Mouse (Mus musculus) brain, embryonic 18.5 days (tissue): Measurements from ENCODE around the gene Clstn3.
"Not testable (repeated sequence)": the region's sequence is repeated elsewhere in the genome, so short reads cannot be mapped to it uniquely, and the experiment has no call there.

Source experiments
- DNase-seq: peaks from one replicate; pipeline ENCODE4 v3.0.0-alpha.2; 2012; ENCODE audit warnings: low read depth, low spot score

Gene Clstn3

DNA sequence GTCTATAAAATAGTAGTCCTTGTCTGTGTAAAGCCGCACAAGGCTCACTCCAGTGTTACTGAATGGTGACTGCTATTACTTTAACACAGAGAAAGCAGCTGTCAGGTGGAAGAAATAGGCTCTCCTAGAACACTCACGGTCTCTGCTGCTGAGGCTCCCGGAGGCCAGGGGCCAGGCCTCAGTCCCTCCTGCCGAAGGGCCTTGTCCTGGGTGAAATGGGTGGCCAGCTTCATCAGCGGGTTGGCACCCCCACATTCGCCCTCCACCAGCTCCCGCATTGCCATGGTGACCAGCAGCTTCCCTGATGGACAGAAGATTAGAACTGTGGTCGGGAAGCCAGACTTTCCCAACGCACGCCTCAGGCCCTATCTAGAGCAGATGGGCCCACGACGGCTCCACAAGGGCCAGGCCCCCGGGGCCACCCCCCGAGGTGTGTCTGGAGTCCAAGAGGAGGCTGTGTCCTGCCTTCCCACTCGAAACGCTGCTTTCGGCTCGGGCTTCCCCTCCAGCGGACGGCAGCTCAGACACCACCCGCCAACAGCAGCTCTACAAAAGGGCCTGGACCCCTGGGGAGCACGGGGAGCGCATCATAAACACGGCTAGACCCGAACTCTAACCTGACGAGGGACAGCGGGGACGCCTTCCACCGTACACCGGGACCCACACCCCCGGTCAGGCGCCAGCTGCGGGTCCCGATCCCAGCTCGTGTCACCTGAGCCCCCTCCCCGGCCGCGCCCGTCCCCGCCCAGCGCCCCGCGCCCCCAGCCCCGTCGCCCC, 50.3 kb downstream of the Clstn3 start:
- no peak for DNase-seq

DNA sequence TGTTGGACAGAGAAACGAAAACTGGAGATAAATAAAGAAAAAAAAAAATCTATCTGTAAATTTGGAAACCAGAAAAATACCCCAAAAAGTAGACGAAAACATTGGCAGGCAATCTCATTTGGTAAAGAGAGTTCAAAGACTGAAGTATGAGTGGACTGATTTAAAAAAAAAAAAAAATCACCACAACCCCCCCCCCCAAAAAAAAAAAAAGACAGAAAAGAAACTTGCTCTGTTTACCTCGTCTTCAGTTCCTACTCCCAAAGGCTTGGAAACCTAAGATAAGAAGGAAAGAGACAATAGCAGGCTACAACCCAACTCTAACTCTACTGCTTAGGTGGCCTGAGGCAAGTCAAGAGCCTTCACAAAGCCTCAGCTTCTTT, 50.8 kb downstream of the Clstn3 start:
- no peak for DNase-seq

DNA sequence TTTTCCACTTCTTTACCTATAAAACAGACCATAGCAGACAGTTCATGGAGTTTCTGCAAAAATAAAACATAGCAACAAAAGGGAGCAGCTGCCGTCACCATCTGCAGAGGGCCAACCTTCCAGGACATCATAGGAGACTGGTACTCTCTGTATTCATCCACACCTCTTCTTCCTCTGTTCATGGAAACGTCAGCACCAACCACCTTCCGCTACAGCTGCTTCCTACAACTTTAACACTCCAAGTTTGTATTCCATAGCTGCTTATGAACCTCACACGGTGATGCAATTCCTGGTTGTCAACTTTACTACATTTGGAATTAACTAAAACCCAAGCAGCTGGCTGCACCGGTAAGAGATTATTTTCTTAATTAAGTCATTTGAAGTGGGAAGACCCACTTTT, 56.2 kb downstream of the Clstn3 start:
- DNase-seq: no peak

DNA sequence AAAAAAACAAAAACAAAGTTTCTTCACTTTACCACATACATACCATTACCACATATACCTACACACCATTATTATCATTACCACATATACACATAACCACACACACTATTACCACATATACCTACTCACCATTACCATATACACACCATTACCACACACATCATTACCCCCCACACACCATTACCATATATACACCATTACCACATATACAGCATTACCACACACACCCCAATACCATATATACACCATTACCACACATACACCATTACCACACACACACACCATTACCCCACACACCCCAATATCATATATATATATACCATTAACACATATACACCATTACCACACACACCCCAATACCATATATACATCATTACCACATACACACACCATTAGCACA, 57.4 kb downstream of the Clstn3 start:
- DNase-seq: no peak

DNA sequence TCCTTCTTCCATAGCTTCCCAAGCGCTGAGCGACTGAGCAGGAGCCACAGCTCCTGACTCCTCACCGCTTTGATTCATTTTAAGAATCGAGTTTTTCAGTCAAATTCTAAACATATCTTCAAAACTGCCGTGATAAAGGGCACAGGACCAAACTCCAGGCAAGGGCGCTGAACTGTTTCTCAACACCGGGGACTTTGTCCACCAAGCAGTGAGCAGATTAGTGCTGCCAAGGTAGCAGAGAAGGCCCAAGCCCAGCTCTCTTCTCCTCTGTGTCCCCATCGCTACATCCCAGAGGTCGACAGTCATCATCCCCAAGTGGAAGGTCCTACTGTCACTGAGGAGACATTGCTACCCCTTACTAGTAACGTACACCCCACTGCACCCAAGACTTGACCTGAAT, 58.3 kb downstream of the Clstn3 start:
- no peak for DNase-seq

DNA sequence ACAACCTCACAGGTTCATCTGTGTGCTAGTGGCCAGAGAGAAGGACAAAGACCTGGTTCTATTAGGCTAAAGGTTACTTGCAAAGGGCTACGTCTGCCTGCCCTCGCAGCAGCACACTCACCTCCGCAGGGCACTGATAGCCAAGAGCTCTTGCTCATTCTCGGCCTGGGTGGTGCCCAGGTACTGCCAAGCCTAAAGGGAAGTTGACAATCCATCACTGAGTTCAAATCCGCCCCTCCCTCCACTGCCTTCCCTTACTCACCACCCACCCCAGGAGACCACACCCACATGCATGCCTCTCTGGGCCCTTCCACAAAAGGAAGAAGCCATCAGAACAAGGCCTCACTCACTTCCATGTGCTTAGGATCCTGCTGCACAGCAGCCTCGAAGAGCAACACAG, 64.9 kb downstream of the Clstn3 start:
- no peak for DNase-seq

DNA sequence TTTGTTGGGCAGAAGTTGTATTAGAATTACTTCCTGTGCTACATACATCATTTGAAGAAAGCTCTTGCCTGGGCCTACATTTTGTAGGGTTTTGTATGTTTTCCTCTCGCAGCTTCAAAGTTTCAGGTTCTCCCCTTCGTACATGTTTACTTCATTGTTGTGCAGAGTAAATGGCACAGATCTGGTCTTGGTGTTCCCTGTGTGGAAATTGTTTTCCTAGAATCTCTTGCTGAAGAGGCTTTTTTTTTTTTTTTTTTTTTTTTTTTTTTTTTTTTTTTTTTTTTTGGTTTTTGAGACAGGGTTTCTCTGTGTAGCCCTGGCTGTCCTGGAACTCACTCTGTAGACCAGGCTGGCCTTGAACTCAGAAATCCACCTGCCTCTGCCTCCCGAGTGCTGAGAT, 69.6 kb downstream of the Clstn3 start:
- not testable (repeated sequence) for DNase-seq
